Mouse (Mus musculus) activated CD4-positive, CD25-positive, alpha-beta regulatory T cell, adult 4 months (primary cell): ENCODE measurements around the gene Dach1. TPM values are rescaled to one million over a fixed set of nuclear protein-coding genes. Genes with fewer than 3 reads are reported as not detected.

ENCODE experiments used
- ATAC-seq: one replicate; pipeline ENCODE4 v1.8.0; 2017
- polyA plus RNA-seq, 2 experiments: library from polyadenylated mRNA; unstranded; fragments of 100-300 nt; shearing (Covaris generic); gene quantifications; one replicate each; pipeline ENCODE4 v1.2.1; 2017

Gene Dach1
- polyA plus RNA-seq, 2 experiments from 2014 or later: not detected

GRCm38 (mm10) chr14:98023540-98023939 is 146.0 kb downstream of the Dach1 start:
- no peak for ATAC-seq

- ATAC-seq: no peak
Measured at GRCm38 (mm10) chr14:98014053-98014452, 155.5 kb downstream of the Dach1 start.

- no peak for ATAC-seq
Measured at GRCm38 (mm10) chr14:98008501-98008900, 161.1 kb downstream of the Dach1 start.

- no peak for ATAC-seq
Measured at GRCm38 (mm10) chr14:98002021-98002680, 167.4 kb downstream of the Dach1 start.

GRCm38 (mm10) chr14:97998584-97998983 is 171.0 kb downstream of the Dach1 start:
- no peak for ATAC-seq

- no peak for ATAC-seq
Measured at GRCm38 (mm10) chr14:97983251-97983650, 186.3 kb downstream of the Dach1 start.

- ATAC-seq: no peak
Measured at GRCm38 (mm10) chr14:97982676-97983075, 186.9 kb downstream of the Dach1 start.

- ATAC-seq: no peak
Measured at GRCm38 (mm10) chr14:97980879-97981278, 188.7 kb downstream of the Dach1 start.

GRCm38 (mm10) chr14:97976091-97976490 is 193.5 kb downstream of the Dach1 start:
- ATAC-seq: no peak

GRCm38 (mm10) chr14:97975447-97975846 is 194.1 kb downstream of the Dach1 start:
- no peak for ATAC-seq

- no peak for ATAC-seq
Measured at GRCm38 (mm10) chr14:97964543-97965069, 205.0 kb downstream of the Dach1 start.

- ATAC-seq: no peak
Measured at GRCm38 (mm10) chr14:97963624-97964023, 205.9 kb downstream of the Dach1 start.

- no peak for ATAC-seq
Measured at GRCm38 (mm10) chr14:97956356-97956755, 213.2 kb downstream of the Dach1 start.

- no peak for ATAC-seq
Measured at GRCm38 (mm10) chr14:97945471-97945870, 224.1 kb downstream of the Dach1 start.

GRCm38 (mm10) chr14:97944643-97945268 is 224.8 kb downstream of the Dach1 start:
- ATAC-seq: no peak

GRCm38 (mm10) chr14:97942361-97942760 is 227.2 kb downstream of the Dach1 start:
- ATAC-seq: no peak

- no peak for ATAC-seq
Measured at GRCm38 (mm10) chr14:97896622-97897021, 272.9 kb downstream of the Dach1 start.

- ATAC-seq: no peak
Measured at GRCm38 (mm10) chr14:97881976-97882375, 287.6 kb downstream of the Dach1 start.

GRCm38 (mm10) chr14:97871001-97871400 is 298.6 kb downstream of the Dach1 start:
- ATAC-seq: no peak

- no peak for ATAC-seq
Measured at GRCm38 (mm10) chr14:97858384-97858783, 311.2 kb downstream of the Dach1 start.

GRCm38 (mm10) chr14:97857276-97857675 is 312.3 kb downstream of the Dach1 start:
- no peak for ATAC-seq

GRCm38 (mm10) chr14:97855345-97855744 is 314.2 kb downstream of the Dach1 start:
- ATAC-seq: no peak

GRCm38 (mm10) chr14:97850486-97850885 is 319.1 kb downstream of the Dach1 start:
- no peak for ATAC-seq

- ATAC-seq: no peak
Measured at GRCm38 (mm10) chr14:97847641-97848040, 321.9 kb downstream of the Dach1 start.
